Mouse (Mus musculus): ENCODE data around the gene Ccdc144b. TPM values are rescaled to one million over a fixed set of nuclear protein-coding genes. Genes with fewer than 3 reads are reported as not detected.

Ccdc144b gene
- polyA plus RNA-seq, 1 experiment from 2014 or later = not detected

DNA sequence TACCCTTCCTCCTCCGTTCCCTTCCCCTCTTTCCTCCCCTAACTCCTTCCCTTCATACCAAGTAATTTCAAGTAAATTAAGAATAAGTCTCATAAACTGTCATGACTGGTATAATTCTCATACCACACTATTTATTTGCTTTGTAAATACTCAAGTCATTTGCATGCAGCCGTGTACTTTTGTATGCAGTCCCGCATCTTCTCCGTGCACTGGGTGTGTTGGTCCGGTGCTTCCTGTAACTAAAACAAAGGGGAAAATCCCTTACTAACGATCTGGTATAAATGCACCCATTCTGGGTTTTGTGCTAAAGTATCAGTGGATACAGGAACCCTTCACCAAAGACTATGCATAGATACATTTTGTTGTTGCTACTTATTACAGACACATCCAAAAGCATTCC is 27.6 kb downstream of the Ccdc144b start:
- H3K4me3 ChIP-seq (replicated peaks) = no peak overlapping the region
- H3K9ac ChIP-seq (replicated peaks) = no peak overlapping the region
- H3K36me3 ChIP-seq = no peaks in the 10 kb centered on the region
- no peaks in the 10 kb centered on the region for H3K4me1 ChIP-seq (replicated peaks)
- no peaks in the 10 kb centered on the region for H3K9me3 ChIP-seq
- no peak overlapping the region for H3K27ac ChIP-seq
- ATAC-seq (ENCODE audit: insufficient number of reproducible peaks, insufficient read depth, low FRiP score, low TSS enrichment, low read depth) = no peak
- no peaks in the 10 kb centered on the region for H3K27me3 ChIP-seq
- 84% methylated on average over 6 of the region's 6 CpGs for WGBS
- H3K4me2 ChIP-seq = no peak overlapping the region

GRCm38 (mm10) chr3:36011239-36011638 is 42.1 kb downstream of the Ccdc144b start:
- H3K36me3 ChIP-seq = no peaks in the 10 kb centered on the region
- H3K4me3 ChIP-seq (replicated peaks) = no peak overlapping the region
- H3K27ac ChIP-seq = no peak overlapping the region
- WGBS = 77% methylated on average over 3 of the region's 3 CpGs
- H3K27me3 ChIP-seq = no peaks in the 10 kb centered on the region
- peaks cover 8% of the 10 kb centered on the region; the same call in 1 of the 2 replicates for H3K4me1 ChIP-seq (replicated peaks)
- no peaks in the 10 kb centered on the region for H3K9me3 ChIP-seq
- ATAC-seq (ENCODE audit: insufficient number of reproducible peaks, insufficient read depth, low FRiP score, low TSS enrichment, low read depth) = no peak
- H3K9ac ChIP-seq (replicated peaks) = no peak overlapping the region
- no peak overlapping the region for H3K4me2 ChIP-seq

DNA sequence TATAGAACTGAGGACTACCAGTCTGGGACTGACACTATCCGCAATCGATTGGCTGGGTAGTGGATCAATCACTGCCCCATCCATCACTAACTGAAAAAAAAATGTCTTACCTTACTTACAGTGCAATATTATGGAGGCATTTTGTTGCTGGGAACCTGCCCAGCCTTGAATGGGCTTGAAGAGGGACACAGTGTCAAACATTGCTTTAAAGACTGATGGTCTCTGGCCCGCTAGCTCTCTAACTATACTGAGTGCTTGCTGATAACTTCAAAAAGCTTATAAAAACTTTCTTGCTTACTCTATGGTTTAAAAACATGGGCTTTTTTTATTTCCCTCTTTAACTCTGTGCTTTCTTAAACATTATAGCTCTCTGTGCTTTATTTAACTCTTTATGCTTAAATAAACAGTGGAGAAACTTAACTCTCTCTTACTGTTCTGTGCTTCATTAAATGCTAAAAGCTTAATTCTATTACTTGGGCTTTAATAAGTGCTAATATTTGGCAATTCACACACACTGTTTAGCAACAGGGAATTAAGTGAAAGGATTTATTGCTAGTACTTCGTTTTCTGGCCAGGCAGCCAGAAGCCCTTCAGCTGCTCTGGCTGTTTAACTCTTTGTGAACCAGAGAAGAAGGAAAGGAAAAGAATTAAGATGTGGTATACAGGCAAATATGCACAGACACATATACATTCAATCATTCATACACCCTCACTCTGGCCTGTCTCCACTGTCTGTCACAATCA is 44.8 kb downstream of the Ccdc144b start:
- Histone ChIP-seq H3K4me3 (replicated peaks) (no peak overlapping the region), H3K36me3 (no peaks in the 10 kb centered on the region), H3K9me3 (no peaks in the 10 kb centered on the region), H3K27me3 (no peaks in the 10 kb centered on the region), H3K4me2 (no peak overlapping the region), H3K27ac (0 out of 2 replicates have a peak overlapping the region, but pooled peaks have one; percentile 45), H3K9ac (replicated peaks) (no peak overlapping the region), H3K4me1 (replicated peaks) (peaks cover 8% of the 10 kb centered on the region; the same call in 1 of the 2 replicates)
- no peak; the same call in 1 of the 2 replicates for ATAC-seq (ENCODE audit: insufficient number of reproducible peaks, insufficient read depth, low FRiP score, low TSS enrichment, low read depth)
- WGBS = 58% methylated on average over 4 of the region's 4 CpGs

- peaks cover 8% of the 10 kb centered on the region for H3K4me1 ChIP-seq (replicated peaks)
- no peak overlapping the region for H3K27ac ChIP-seq
- no peaks in the 10 kb centered on the region for H3K36me3 ChIP-seq
- no peaks in the 10 kb centered on the region for H3K9me3 ChIP-seq
- H3K4me2 ChIP-seq = no peak overlapping the region
- H3K9ac ChIP-seq (replicated peaks) = no peak overlapping the region
- ATAC-seq (ENCODE audit: insufficient number of reproducible peaks, insufficient read depth, low FRiP score, low TSS enrichment, low read depth) = no peak
- no peaks in the 10 kb centered on the region for H3K27me3 ChIP-seq
- no peak overlapping the region for H3K4me3 ChIP-seq (replicated peaks)
- 65% methylated on average over 4 of the region's 4 CpGs for WGBS
Measured at GRCm38 (mm10) chr3:36004028-36004895, 49.1 kb downstream of the Ccdc144b start.

GRCm38 (mm10) chr3:36000275-36001239 is 52.8 kb downstream of the Ccdc144b start, which contains the start of gene Mccc1:
Gene Mccc1 (minus strand): TSS chr3:36000678.
- WGBS = 7% methylated on average over 39 of the region's 39 CpGs
- no peaks in the 10 kb centered on the region for H3K27me3 ChIP-seq
- H3K27ac ChIP-seq = peak within 1 kb of the TSS; percentile 90
- peak within 1 kb of the TSS; percentile 73 for H3K9ac ChIP-seq (replicated peaks)
- H3K9me3 ChIP-seq = no peaks in the 10 kb centered on the region
- H3K36me3 ChIP-seq = peaks cover 2% of the 10 kb centered on the region; the same call in 1 of the 2 replicates
- peak within 1 kb of the TSS; percentile 71 for H3K4me2 ChIP-seq
- no peaks in the 10 kb centered on the region; the same call in 1 of the 2 replicates for H3K4me1 ChIP-seq (replicated peaks)
- peak; percentile 98 for ATAC-seq (ENCODE audit: insufficient number of reproducible peaks, insufficient read depth, low FRiP score, low TSS enrichment, low read depth)
- peak within 1 kb of the TSS; percentile 65 for H3K4me3 ChIP-seq (replicated peaks)

DNA sequence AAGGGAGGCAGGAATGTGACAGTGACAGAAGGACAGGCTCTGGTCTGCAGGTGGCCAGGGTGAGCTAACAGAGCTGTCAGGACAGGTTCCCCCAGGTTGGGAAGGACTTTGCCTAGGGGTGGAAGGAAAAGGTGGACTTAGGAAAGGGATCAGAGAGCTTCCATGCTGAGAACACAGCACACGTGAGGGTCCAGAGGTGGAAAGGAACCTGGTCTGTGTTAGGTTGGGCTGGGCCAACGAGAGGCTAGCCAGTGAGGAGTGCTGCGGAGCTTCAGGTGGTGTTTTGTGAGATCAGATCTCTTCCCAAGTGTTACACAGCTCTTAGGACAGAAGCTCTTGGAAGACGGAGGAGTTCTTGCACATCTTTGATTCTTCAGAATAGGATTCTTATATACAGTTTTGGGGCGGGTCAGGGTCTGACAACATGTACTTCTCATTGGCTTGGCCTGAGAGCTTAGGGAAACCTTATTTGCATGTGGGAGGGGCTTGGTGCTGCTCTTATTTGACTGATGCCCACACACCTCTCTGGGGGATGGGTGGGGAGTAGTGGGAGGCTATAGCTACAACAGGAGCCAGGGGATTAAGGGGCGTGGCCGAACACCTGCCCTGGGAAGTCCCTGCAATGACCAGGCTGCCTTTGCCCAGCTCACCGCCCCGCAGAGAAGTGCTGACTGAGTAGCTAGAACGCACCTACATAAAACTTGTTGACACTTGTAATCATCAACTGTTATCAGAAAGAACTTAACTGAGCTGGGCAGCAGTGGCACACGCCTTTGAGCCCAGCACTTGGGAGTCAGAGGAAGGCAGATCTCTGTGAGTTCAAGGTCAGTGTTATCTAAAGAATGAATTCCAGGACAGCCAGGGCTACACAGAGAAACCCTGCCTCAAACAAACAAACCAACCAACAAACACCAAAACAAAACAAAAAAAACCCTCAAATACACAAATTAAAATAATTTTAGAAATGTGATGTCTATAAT is 58.5 kb downstream of the Ccdc144b start:
- 71% methylated on average over 11 of the region's 11 CpGs for WGBS

DNA sequence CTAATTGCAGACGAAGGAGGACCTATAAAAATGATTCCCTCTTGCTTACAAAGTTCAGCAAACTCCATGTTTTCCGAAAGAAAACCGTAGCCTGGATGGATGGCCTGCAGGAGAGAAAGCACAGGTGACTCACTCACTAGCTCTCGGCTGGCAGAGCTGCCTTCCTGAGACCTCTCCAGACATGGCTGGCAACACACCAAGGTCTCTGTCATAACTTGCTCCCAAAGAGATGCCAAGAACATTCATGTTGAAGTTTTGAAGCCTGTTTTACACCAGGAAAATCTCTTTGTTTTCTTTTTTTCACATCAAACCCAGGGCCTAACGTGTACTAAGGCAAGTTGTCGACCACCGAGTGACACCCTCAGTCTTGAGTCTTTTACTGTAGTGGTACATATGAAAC is 62.6 kb downstream of the Ccdc144b start:
- no peaks in the 10 kb centered on the region for H3K4me1 ChIP-seq (replicated peaks)
- no peak for ATAC-seq (ENCODE audit: insufficient number of reproducible peaks, insufficient read depth, low FRiP score, low TSS enrichment, low read depth)
- no peaks in the 10 kb centered on the region for H3K9me3 ChIP-seq
- no peak overlapping the region for H3K27ac ChIP-seq
- H3K27me3 ChIP-seq = no peaks in the 10 kb centered on the region
- no peak overlapping the region for H3K4me2 ChIP-seq
- no peak overlapping the region for H3K4me3 ChIP-seq (replicated peaks)
- H3K9ac ChIP-seq (replicated peaks) = no peak overlapping the region
- WGBS = 93% methylated on average over 7 of the region's 7 CpGs
- H3K36me3 ChIP-seq = peaks cover 76% of the 10 kb centered on the region

More for the DNA sequence above, 58.5 kb downstream of the Ccdc144b start:
- no peak overlapping the region for H3K4me3 ChIP-seq (replicated peaks)
- no peak for ATAC-seq (ENCODE audit: insufficient number of reproducible peaks, insufficient read depth, low FRiP score, low TSS enrichment, low read depth)
- no peaks in the 10 kb centered on the region; the same call in 1 of the 2 replicates for H3K4me1 ChIP-seq (replicated peaks)
- H3K4me2 ChIP-seq = no peak overlapping the region
- peaks cover 36% of the 10 kb centered on the region for H3K36me3 ChIP-seq
- no peaks in the 10 kb centered on the region for H3K27me3 ChIP-seq
- no peak overlapping the region for H3K27ac ChIP-seq
- no peak overlapping the region for H3K9ac ChIP-seq (replicated peaks)
- no peaks in the 10 kb centered on the region for H3K9me3 ChIP-seq

- 88% methylated on average over 6 of the region's 6 CpGs for whole genome bisulfite sequencing
- no peak overlapping the region for H3K9ac ChIP-seq (replicated peaks)
- no peak overlapping the region for H3K4me2 ChIP-seq
- no peaks in the 10 kb centered on the region for H3K4me1 ChIP-seq (replicated peaks)
- H3K4me3 ChIP-seq (replicated peaks) = no peak overlapping the region
- no peaks in the 10 kb centered on the region for H3K9me3 ChIP-seq
- ATAC-seq (ENCODE audit: insufficient number of reproducible peaks, insufficient read depth, low FRiP score, low TSS enrichment, low read depth) = no peak
- no peak overlapping the region for H3K27ac ChIP-seq
- H3K36me3 ChIP-seq = peaks cover 68% of the 10 kb centered on the region
- no peaks in the 10 kb centered on the region for H3K27me3 ChIP-seq
Measured at GRCm38 (mm10) chr3:35988031-35988430, 65.3 kb downstream of the Ccdc144b start.

- no peak for ATAC-seq (ENCODE audit: insufficient number of reproducible peaks, insufficient read depth, low FRiP score, low TSS enrichment, low read depth)
- Histone ChIP-seq H3K27ac (no peak overlapping the region), H3K27me3 (no peaks in the 10 kb centered on the region), H3K9me3 (no peaks in the 10 kb centered on the region), H3K4me1 (replicated peaks) (no peaks in the 10 kb centered on the region), H3K4me3 (replicated peaks) (no peak overlapping the region), H3K9ac (replicated peaks) (no peak overlapping the region), H3K36me3 (peaks cover 81% of the 10 kb centered on the region), H3K4me2 (no peak overlapping the region)
- WGBS = 92% methylated on average over 6 of the region's 6 CpGs
Measured at GRCm38 (mm10) chr3:35986266-35986665, 67.1 kb downstream of the Ccdc144b start.

GRCm38 (mm10) chr3:35973551-35973950 is 79.8 kb downstream of the Ccdc144b start:
- no peak overlapping the region for H3K4me2 ChIP-seq
- H3K4me3 ChIP-seq (replicated peaks) = no peak overlapping the region
- H3K9me3 ChIP-seq = no peaks in the 10 kb centered on the region
- H3K36me3 ChIP-seq = peaks cover 70% of the 10 kb centered on the region
- no peaks in the 10 kb centered on the region for H3K4me1 ChIP-seq (replicated peaks)
- H3K27me3 ChIP-seq = no peaks in the 10 kb centered on the region
- ATAC-seq (ENCODE audit: insufficient number of reproducible peaks, insufficient read depth, low FRiP score, low TSS enrichment, low read depth) = 0 out of 2 replicates have a peak, but pooled peaks have one; percentile 3
- H3K9ac ChIP-seq (replicated peaks) = no peak overlapping the region
- 78% methylated on average over 7 of the region's 7 CpGs for WGBS
- H3K27ac ChIP-seq = no peak overlapping the region

Measured in limb, embryonic 12.5 days (tissue).